Mouse (Mus musculus): ENCODE measurements at regions not wholly inside any gene's neighbourhood (a gene's known extent, or its start where the extent isn't known, plus 50 kb on each side); places are given as distances from the start of the nearest gene placed in this dataset.

DNA sequence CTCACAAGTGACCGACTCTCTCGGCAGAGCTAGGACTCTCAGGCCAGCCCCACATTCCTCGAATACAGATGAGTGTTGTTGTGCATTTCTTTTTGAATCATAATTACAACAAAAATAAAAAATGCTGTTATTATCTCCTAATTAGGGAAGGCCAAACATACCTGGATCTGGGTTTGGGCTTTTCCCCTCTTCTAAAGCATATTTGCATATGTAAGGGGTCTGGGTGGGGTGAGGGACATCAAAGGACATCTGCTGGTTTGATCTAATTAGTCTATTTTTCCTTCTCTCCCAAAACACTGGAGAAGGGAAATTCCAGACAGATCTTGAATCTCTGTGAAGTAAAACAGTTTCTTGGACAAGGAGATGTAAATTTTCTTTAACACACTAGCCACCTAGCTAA, 85.3 kb downstream of the Tfap2a start:
- no peak for DNase-seq (ENCODE audit: low spot score in 2 of 2)

GRCm38 (mm10) chr13:40651056-40651455, 87.1 kb downstream of the Tfap2a start:
- DNase-seq (ENCODE audit: low spot score in 2 of 2), result peak; percentile 84 to 85

GRCm38 (mm10) chr13:40650036-40650709, 88.0 kb downstream of the Tfap2a start:
- DNase-seq (ENCODE audit: low spot score in 2 of 2), result no peak

GRCm38 (mm10) chr13:40649096-40650035, 88.8 kb downstream of the Tfap2a start:
- no peak for DNase-seq (ENCODE audit: low spot score in 2 of 2)

DNA sequence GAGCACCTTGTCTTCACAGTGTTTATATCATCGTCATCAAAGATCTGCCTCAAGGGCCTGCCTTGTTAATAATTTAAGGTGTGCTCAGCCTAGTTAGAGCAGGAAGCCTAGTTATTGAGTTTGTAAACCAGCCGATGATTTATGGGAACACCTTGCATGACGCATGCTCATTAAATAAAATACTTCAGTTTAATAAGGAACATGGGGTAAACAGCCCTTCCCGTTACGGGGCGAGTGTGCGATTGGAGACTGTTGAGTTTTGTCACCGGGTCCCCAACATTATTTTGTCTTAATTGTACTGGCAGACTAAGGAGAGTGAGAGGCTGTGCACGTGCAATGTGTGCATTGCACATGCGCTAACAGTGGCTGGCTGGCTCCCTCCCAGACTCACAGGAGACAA, 92.0 kb downstream of the Tfap2a start:
- DNase-seq (ENCODE audit: low spot score in 2 of 2), result no peak

GRCm38 (mm10) chr13:40645646-40646045, 92.5 kb downstream of the Tfap2a start:
- no peak for DNase-seq (ENCODE audit: low spot score in 2 of 2)

GRCm38 (mm10) chr13:40642931-40643330, 95.2 kb downstream of the Tfap2a start:
- DNase-seq (ENCODE audit: low spot score in 2 of 2), result no peak

DNA sequence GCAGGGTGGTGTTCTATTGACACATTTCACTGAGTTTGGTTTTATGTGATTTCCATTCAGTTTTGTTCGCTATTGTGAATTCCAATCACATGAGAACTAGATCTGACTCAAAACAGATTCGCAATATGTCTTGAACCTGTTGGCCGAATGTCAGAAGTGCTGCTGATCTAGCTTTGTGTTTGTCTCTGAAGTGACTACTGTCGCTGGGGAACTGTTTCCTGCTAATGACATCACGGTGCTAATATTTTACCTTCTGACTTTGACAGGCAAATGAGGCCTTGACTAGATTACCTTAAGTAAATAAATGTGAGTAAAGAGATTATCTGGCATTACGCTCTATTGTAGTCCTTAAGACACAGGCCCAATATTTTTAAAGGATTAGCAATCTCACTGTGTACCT, 100.9 kb downstream of the Tfap2a start:
- no peak for DNase-seq (ENCODE audit: low spot score in 2 of 2)

DNA sequence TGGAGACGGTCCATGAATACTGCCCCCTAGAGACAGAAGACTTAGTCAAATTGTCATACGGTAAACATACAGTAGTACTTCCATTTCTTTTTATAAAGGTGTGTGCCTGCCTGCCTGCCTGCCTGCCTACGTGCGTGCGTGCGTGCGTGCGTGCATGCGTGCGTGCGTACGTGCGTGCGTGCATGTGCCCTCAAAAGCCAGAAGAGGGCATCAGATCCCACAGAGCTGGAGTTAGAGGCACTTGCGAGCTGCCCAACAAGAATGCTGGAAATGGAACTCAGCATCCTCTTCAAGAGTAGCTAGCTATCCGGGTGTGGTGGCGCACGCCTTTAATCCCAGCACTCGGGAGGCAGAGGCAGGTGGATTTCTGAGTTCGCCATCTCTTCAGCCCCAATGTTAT, 120.3 kb downstream of the Tfap2a start:
- DNase-seq (ENCODE audit: low spot score in 2 of 2), result no peak

DNA sequence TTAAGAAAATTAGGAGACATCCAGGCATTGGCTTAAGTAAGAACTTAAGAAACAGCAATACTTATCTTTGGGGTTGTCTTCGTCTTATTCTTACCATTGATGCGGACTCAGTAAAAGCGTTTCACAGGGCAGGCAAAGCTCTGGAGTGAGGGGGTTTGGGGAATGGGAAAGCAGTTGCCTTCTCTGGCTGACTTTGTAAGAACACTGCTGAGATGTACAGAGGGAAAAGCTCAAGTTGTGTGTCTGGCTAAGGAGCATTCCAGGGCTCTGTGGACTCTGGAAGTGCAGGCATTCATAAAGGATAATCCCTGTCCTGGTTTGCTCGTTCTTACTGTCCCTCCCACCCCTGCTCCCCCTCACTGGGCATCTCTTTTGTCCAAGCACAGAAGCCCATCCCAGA, 129.7 kb downstream of the Tfap2a start:
- DNase-seq (ENCODE audit: low spot score in 2 of 2), result no peak

DNA sequence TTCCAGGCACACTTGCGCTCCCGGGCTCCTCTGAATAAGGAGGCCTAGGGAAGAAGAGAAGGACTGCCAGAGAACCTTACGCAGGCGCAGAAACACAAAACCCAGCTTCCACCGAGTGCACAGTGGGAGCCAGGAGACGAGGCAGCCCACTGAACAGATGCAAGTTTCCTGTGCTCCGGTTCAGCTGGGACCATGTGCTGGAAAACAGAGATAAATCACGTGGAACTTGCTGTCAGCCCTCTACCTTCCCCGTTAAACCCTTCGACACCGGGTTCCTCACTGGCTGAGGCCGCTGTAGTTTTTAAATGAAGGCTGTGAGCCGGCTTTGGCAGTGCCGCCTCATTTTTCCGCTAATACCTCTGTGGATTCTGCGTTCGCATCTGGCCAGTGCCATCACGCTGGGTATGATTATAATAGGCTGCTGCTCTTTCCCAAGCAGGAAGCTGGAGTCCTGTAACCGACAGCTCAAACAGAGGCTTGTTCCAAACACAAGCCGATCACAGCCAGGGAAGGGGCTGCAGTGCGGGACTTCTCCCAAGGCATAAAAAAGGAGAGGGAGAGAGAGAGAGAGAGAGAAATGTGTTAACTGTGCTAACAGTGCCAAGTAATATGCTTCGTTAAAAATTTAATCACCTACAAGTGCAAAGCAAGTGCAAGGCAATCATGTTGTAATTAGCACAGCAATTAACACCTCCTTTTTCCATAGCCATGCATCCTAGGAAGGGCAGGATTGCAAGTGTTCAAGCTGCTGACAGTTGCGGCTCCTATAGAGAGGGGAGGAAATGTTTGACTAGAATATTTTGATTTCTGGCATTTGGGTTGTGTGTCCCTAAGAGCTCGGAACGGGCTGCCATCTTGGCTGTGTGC, 131.5 kb downstream of the Tfap2a start:
- DNase-seq (ENCODE audit: low spot score in 2 of 2), result peak; percentile 28 to 48

GRCm38 (mm10) chr13:40605686-40606404, 132.3 kb downstream of the Tfap2a start:
- DNase-seq (ENCODE audit: low spot score in 2 of 2), result no peak

DNA sequence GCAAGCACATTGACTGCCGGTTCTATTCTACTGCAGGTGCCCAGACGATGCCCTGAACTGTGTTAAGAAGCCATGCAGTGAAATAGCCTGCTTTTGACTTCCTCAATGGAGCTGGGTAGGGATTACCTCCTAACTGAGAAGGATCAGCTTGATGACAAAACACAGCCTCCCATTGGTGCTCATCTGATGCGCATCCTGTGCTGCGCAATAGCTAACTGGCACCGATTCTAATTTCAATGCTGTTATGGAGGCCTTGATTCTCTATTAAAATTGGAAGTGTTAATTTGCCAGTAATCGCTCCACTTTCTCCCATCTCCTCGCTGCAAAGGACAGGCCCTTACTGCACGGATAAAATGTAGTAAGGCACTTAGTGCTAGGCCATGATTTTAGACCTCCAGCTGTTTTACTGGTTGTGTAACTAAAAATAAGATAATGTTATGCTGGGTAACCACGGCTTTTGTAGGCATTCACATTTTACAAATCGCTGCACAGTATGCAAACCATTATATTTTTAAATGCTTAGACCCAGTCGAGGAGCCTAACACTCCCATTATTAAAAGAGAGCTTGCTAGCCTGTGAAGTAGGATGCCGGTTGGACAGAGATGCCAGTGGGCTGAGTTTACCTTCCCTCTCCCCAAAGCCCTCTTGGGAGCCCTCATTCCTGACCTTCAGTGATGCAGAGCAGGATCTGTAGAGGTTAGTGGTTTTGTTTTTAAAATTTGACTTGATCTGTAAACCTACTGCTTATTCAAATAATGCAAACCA, 163.0 kb downstream of the Tfap2a start:
- DNase-seq (ENCODE audit: low spot score in 2 of 2), result no peak

DNA sequence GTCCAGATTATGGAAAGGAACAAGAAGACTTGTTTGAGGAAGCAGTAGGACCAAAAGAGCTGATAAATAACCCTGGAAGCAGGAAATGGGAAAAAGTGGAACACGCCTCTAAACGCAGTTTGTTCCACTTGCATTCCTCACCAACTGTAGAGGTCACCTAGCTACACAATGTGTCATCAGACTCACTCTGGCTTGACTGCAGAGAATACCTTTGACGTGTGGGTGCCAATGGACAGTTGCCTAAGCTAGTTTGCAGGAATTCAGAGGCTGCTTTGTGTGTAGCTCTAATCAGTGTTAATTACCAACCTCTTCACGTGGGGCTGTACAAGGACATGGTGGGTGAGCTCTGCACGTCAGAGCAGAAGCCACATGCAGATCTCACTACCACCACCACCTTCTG, 168.7 kb downstream of the Tfap2a start:
- no peak for DNase-seq (ENCODE audit: low spot score in 2 of 2)

DNA sequence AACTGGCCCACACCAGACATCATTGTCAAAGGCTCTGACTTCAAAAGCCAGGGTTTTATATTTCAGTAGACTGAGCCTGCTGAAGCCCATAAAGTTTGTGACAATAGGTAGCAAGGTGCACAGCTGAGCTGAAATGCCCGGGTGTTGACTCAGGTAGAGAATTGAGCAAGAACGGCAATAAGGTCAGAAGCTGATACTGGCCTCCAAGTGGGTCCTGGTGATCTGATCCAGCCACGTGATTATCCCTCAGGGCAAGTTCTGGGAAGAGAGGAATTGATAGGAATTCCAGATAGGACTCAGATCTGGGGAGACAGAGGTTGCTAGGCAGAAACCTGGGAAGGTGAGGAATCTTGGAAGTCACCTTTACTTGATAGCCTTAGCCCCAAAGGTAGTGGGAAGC, 170.4 kb downstream of the Tfap2a start:
- no peak for DNase-seq (ENCODE audit: low spot score in 2 of 2)

GRCm38 (mm10) chr13:40564351-40564750, 173.8 kb downstream of the Tfap2a start:
- no peak for DNase-seq (ENCODE audit: low spot score in 2 of 2)

- DNase-seq (ENCODE audit: low spot score in 2 of 2), result no peak
Measured at GRCm38 (mm10) chr13:40554368-40554767, 183.8 kb downstream of the Tfap2a start.

DNA sequence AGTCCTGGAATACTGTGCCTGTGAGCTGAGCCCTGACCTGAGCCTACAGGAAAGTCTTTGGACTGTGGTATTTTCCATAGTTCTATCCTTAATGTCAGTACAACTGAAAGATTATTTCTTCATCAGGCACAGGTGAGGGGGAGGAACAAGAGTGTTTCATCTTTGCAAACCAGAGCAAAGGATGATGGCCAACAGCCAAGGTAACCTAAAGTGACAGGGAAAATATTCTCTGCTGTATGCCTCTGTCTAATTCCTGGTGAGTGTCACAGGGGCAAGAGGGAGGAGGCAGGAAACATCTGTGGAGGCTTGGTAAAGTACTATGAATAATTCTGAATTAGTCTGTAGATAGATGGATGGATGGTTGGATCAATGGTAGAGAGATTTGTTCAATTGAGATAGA, 164.3 kb upstream of the Ofcc1 start:
- no peak for DNase-seq (ENCODE audit: low spot score in 2 of 2)

DNA sequence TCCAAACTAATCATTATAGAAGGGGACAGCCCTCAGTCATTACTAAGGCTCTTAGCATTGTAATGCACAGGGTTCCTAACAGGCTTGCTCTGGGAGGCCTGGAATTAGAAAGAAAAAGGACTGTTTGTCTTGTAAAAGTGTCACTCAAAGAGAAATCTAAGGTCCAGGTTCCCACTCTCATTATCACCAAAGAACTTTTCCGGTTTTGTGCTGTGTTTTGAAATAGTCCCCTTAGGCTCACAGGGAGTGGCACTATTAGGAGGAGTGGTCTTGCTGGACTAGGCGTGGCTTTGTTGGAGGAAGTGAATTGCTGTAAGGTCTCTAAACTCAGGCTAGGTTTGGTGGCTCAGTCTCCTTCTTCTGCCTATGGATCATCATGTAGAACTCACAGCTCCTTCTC, 161.9 kb upstream of the Ofcc1 start:
- DNase-seq (ENCODE audit: low spot score in 2 of 2), result no peak

- DNase-seq (ENCODE audit: low spot score in 2 of 2), result no peak
Measured at GRCm38 (mm10) chr13:40518180-40518579, 156.9 kb upstream of the Ofcc1 start.

DNA sequence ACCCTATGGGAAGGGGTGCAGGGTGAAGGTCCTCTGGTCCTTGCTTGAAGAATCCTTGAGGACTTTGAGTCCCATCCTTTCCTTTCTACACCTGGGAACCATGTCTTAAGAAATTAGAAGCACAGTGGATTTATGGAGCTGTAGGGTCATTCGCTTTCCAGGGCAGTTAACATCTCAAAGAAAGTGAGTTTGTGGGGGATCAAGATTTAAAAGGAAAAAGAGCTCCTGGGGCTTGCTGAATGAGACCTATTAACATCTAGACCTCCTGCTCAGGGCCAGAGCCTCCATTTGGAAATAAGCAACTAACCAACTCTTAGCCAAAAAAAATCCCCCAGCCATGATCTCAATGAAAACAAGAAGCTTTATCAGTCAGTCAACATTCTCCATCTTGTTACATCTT, 148.0 kb upstream of the Ofcc1 start:
- no peak for DNase-seq (ENCODE audit: low spot score in 2 of 2)

Data from frontal cortex, postnatal 36 days (tissue).